Mouse (Mus musculus) gastrocnemius, postnatal 36 days (tissue): ENCODE measurements at regions not wholly inside any gene's neighbourhood (a gene's known extent, or its start where the extent isn't known, plus 50 kb on each side); places are given as distances from the start of the nearest gene placed in this dataset.

ENCODE experiments used
- DNase-seq, 2 experiments: peaks; one replicate each; pipeline ENCODE4 v3.0.0; 2022
- intact Hi-C: fragments of 180-260 bp; cut with DNase I; formaldehyde crosslinking; loops from one replicate; pipeline ENCODE4 v1.15.1; 2025

GRCm38 (mm10) chr2:166333818-166334217, 178.4 kb upstream of the Sulf2 start:
- intact Hi-C loops = no loop called here

GRCm38 (mm10) chr2:166332748-166333417, 177.4 kb upstream of the Sulf2 start:
- no peak for DNase-seq
- intact Hi-C loops = no loop called here

More at GRCm38 (mm10) chr2:166333818-166334217, 178.4 kb upstream of the Sulf2 start:
- DNase-seq = no peak

GRCm38 (mm10) chr2:166331192-166331591, 175.7 kb upstream of the Sulf2 start:
- intact Hi-C loops = no loop called here

GRCm38 (mm10) chr2:166330364-166330763, 174.9 kb upstream of the Sulf2 start:
- intact Hi-C loops = no loop called here
- DNase-seq = no peak

More at GRCm38 (mm10) chr2:166331192-166331591, 175.7 kb upstream of the Sulf2 start:
- no peak for DNase-seq

- intact Hi-C loops = no loop called here
- DNase-seq = no peak
Measured at GRCm38 (mm10) chr2:166329556-166330340, 174.3 kb upstream of the Sulf2 start.

GRCm38 (mm10) chr2:166326932-166327331, 171.5 kb upstream of the Sulf2 start:
- intact Hi-C loops = no loop called here
- DNase-seq = no peak

GRCm38 (mm10) chr2:166324954-166325353, 169.5 kb upstream of the Sulf2 start:
- intact Hi-C loops = no loop called here
- no peak for DNase-seq

GRCm38 (mm10) chr2:166324439-166324838, 169.0 kb upstream of the Sulf2 start:
- intact Hi-C loops = no loop called here
- DNase-seq = no peak

- intact Hi-C loops = no loop called here
- DNase-seq = no peak
Measured at GRCm38 (mm10) chr2:166322668-166323043, 167.2 kb upstream of the Sulf2 start.

GRCm38 (mm10) chr2:166321992-166322667, 166.7 kb upstream of the Sulf2 start:
- intact Hi-C loops = no loop called here
- DNase-seq = no peak

GRCm38 (mm10) chr2:166316409-166316916, 161.0 kb upstream of the Sulf2 start:
- DNase-seq = no peak
- intact Hi-C loops = no loop called here

- intact Hi-C loops = no loop called here
Measured at GRCm38 (mm10) chr2:166310438-166310837, 155.0 kb upstream of the Sulf2 start.

GRCm38 (mm10) chr2:166309882-166310281, 154.4 kb upstream of the Sulf2 start:
- no peak for DNase-seq
- intact Hi-C loops = no loop called here

More at GRCm38 (mm10) chr2:166310438-166310837, 155.0 kb upstream of the Sulf2 start:
- DNase-seq = no peak

GRCm38 (mm10) chr2:166307551-166307950, 152.1 kb upstream of the Sulf2 start:
- intact Hi-C loops = no loop called here
- DNase-seq = no peak

- intact Hi-C loops = no loop called here
- no peak for DNase-seq
Measured at GRCm38 (mm10) chr2:166305044-166306002, 149.9 kb upstream of the Sulf2 start.

GRCm38 (mm10) chr2:166303854-166304253, 148.4 kb upstream of the Sulf2 start:
- DNase-seq = no peak
- intact Hi-C loops = no loop called here

- DNase-seq = peak; percentile 59 to 61
- intact Hi-C loops = no loop called here
Measured at GRCm38 (mm10) chr2:166301161-166301560, 145.7 kb upstream of the Sulf2 start.

- DNase-seq = no peak
- intact Hi-C loops = no loop called here
Measured at GRCm38 (mm10) chr2:166294672-166295071, 139.2 kb upstream of the Sulf2 start.

- no peak for DNase-seq
- intact Hi-C loops = no loop called here
Measured at GRCm38 (mm10) chr2:166292987-166293386, 137.5 kb upstream of the Sulf2 start.

- intact Hi-C loops = no loop called here
- no peak for DNase-seq
Measured at GRCm38 (mm10) chr2:166291266-166291665, 135.8 kb upstream of the Sulf2 start.
